Mouse (Mus musculus): ENCODE measurements around the gene Gng10. TPM values are rescaled to one million over a fixed set of nuclear protein-coding genes. Genes with fewer than 3 reads are reported as not detected.
A peak's percentile ranks its signal among the peaks of the same experiment; 100 is the strongest.

Gng10 gene
- total RNA-seq, 2 experiments from 2014 or later: 16.6 to 17.0 TPM

GRCm38 (mm10) chr4:59009696-59010095 lies 25.2 kb upstream of the Gng10 start:
- no peak for DNase-seq
- intact Hi-C loops (cut with DNase I): loop anchor here (10.0 kb wide), 2 partner anchors 185 to 1055 kb away; partner anchors contain the start of gene Txn1

GRCm38 (mm10) chr4:59011446-59011845 lies 23.4 kb upstream of the Gng10 start:
- intact Hi-C loops (cut with DNase I): no loop called here
- no peak for DNase-seq

GRCm38 (mm10) chr4:59015181-59015580 lies 19.7 kb upstream of the Gng10 start:
- intact Hi-C loops (cut with DNase I): no loop called here
- no peak for DNase-seq

- intact Hi-C loops (cut with DNase I): no loop called here
Observed at GRCm38 (mm10) chr4:59016922-59017321, 18.0 kb upstream of the Gng10 start.

GRCm38 (mm10) chr4:59034325-59034917 lies 467 bp upstream of the Gng10 start:
- intact Hi-C loops (cut with DNase I): loop anchor here (2.0 kb wide), 1 partner anchor 32 kb away; the partner anchor contains the start of gene Gm20503

More at GRCm38 (mm10) chr4:59016922-59017321, 18.0 kb upstream of the Gng10 start:
- no peak for DNase-seq

GRCm38 (mm10) chr4:59035786-59036350 lies 980 bp downstream of the Gng10 start:
- intact Hi-C loops (cut with DNase I): loop anchor here (1.0 to 2.0 kb wide), 2 partner anchors 33 to 51 kb away; partner anchors contain the start of gene Gm20503

More at GRCm38 (mm10) chr4:59034325-59034917, 467 bp upstream of the Gng10 start:
- no peak for DNase-seq

GRCm38 (mm10) chr4:59036490-59037127 lies 1.7 kb downstream of the Gng10 start:
- peak; percentile 78 to 81 for DNase-seq
- intact Hi-C loops (cut with DNase I): loop anchor here (1.0 kb wide), 1 partner anchor 51 kb away; no protein-coding TSS in a partner anchor

More at GRCm38 (mm10) chr4:59035786-59036350, 980 bp downstream of the Gng10 start:
- no peak for DNase-seq

- intact Hi-C loops (cut with DNase I): no loop called here
- no peak for DNase-seq
Observed at GRCm38 (mm10) chr4:59037525-59037924, 2.6 kb downstream of the Gng10 start.

GRCm38 (mm10) chr4:59040397-59041287 lies 5.8 kb downstream of the Gng10 start:
- DNase-seq: no peak
- intact Hi-C loops (cut with DNase I): no loop called here

- intact Hi-C loops (cut with DNase I): no loop called here
Observed at GRCm38 (mm10) chr4:59043074-59043473, 8.2 kb downstream of the Gng10 start.

GRCm38 (mm10) chr4:59043891-59044290 lies 9.0 kb downstream of the Gng10 start:
- DNase-seq: no peak
- intact Hi-C loops (cut with DNase I): no loop called here

More at GRCm38 (mm10) chr4:59043074-59043473, 8.2 kb downstream of the Gng10 start:
- DNase-seq: no peak

GRCm38 (mm10) chr4:59047222-59047621 lies 12.3 kb downstream of the Gng10 start:
- intact Hi-C loops (cut with DNase I): no loop called here
- no peak for DNase-seq

GRCm38 (mm10) chr4:59051081-59051480 lies 16.2 kb downstream of the Gng10 start:
- DNase-seq: no peak
- intact Hi-C loops (cut with DNase I): no loop called here

- intact Hi-C loops (cut with DNase I): no loop called here
- DNase-seq: no peak
Observed at GRCm38 (mm10) chr4:59057929-59058328, 23.0 kb downstream of the Gng10 start.

GRCm38 (mm10) chr4:59062526-59062925 lies 27.6 kb downstream of the Gng10 start:
- intact Hi-C loops (cut with DNase I): no loop called here
- DNase-seq: no peak

GRCm38 (mm10) chr4:59069276-59069675 lies 34.4 kb downstream of the Gng10 start:
- DNase-seq: no peak
- intact Hi-C loops (cut with DNase I): no loop called here

- DNase-seq: no peak
- intact Hi-C loops (cut with DNase I): no loop called here
Observed at GRCm38 (mm10) chr4:59083430-59083829, 48.5 kb downstream of the Gng10 start.

- no peak for DNase-seq
- intact Hi-C loops (cut with DNase I): no loop called here
Observed at GRCm38 (mm10) chr4:59089391-59089790, 54.5 kb downstream of the Gng10 start.

All from heart, postnatal 36 days (tissue).